Mouse (Mus musculus) thymus, adult 2 months (tissue): ENCODE results near the gene Gm527.

ENCODE experiments used
- CTCF ChIP-seq: fragments of 200-500 bp; IDR thresholded peaks from 2 replicates; pipeline ENCODE4 v1.5.1; 2012; ENCODE audit warnings: mild to moderate bottlenecking, control low read depth, low read length, moderate library complexity, borderline replicate concordance; ENCODE audit not compliant: control insufficient read depth, poor library complexity, insufficient read depth; ENCODE audit errors: extremely low read depth
- POLR2A ChIP-seq: fragments of 200-500 bp; IDR thresholded peaks from 2 replicates; pipeline ENCODE4 v1.6.1; 2012; ENCODE audit warnings: mild to moderate bottlenecking, low read length, control low read depth, moderate library complexity; ENCODE audit not compliant: control insufficient read depth, poor library complexity, insufficient read depth; ENCODE audit errors: extremely low read depth

DNA sequence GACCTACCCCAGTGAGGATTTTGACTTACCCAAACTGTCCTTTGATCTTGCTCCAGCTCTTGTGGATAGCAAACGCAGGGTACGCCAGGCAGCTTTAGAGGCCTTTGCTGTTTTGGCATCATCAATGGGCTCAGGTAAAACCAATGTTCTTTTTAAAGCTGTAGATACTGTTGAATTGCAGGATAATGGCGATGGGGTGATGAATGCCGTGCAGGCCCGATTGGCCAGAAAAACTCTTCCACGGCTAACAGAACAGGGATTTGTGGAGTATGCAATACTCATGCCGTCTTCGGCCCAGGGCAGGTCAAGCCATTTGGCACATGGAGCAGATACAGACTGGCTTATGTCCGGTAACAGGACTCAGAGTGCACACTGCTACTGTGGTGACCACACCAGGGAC is 49.8 kb downstream of the Gm527 start:
- TF ChIP-seq CTCF (no peak), POLR2A (no peak)
